Mouse (Mus musculus) left cerebral cortex, adult 2 months (tissue): ENCODE measurements at regions not wholly inside any gene's neighbourhood (a gene's known extent, or its start where the extent isn't known, plus 50 kb on each side); places are given as distances from the start of the nearest gene placed in this dataset.

ENCODE experiments used
- DNase-seq, 2 experiments: peaks; one replicate each; pipeline ENCODE4 v3.0.0; 2021 to 2022; ENCODE audit warnings: low spot score in 2 of 2, mixed read lengths in 1 of 2; ENCODE audit errors: extremely low spot score in 1 of 2
- H3K27ac ChIP-seq: fragments of 200-600 bp; 2 replicates; pipeline ENCODE4 v1.8.1; 2022
- H3K4me3 ChIP-seq: fragments of 200-600 bp; 2 replicates; pipeline ENCODE4 v1.8.1; 2022
- CTCF ChIP-seq: fragments of 200-600 bp; IDR thresholded peaks from 2 replicates; pipeline ENCODE4 v1.8.1; 2022; ENCODE audit warnings: antibody characterized with exemption, mild to moderate bottlenecking, moderate library complexity
- intact Hi-C: fragments of 180-260 bp; cut with DNase I; formaldehyde crosslinking; loops from one replicate; pipeline ENCODE4 v1.15.1; 2025

DNA sequence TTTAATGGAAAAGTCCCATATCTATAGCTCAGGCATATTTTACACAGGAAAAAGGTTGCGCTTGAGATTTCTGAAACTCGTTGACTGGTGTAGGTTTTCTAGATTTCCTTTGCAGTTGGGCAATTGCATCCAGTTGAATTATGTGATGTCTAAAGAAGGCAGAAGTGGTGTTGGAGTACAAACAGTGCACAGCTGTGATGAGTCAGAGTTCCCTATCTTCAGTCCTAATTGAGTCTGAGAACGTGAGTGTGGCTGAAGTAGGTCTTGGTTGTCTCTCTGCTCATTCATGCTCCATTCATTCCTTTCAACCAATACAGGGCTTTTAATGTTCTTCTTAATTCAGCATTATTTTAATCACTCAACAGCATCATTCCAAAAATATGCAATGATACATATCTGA, 142.9 kb upstream of the Dpyd start:
- intact Hi-C loops = no loop called here
- no peak for TF ChIP-seq CTCF
- DNase-seq = no peak
- H3K4me3 ChIP-seq = no peak overlapping the region
- H3K27ac ChIP-seq = no peak overlapping the region

DNA sequence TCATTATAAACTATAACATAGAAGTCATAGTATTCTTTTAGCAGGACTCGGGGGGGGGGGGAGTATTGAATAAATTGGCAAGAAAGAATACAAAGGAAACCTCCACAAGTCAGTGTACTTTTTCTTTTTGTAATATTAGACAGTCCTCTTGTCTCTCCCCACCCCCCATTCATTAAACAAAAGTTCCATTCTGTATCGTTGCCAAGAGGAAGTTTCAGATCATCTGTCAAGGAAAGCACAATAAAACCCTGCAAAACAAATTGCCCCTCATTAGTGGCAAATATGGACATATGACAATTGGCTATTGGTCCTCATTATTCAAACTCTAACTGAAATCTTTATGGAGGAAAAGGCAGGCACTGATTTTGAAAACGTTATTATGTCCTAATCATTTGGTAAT, 140.2 kb upstream of the Dpyd start:
- no peak for DNase-seq
- no peak for TF ChIP-seq CTCF
- intact Hi-C loops = loop anchor here (10.0 kb wide), 2 partner anchors 253 to 1573 kb away; no protein-coding TSS in a partner anchor
- Histone ChIP-seq H3K27ac (no peak overlapping the region), H3K4me3 (no peak overlapping the region)

DNA sequence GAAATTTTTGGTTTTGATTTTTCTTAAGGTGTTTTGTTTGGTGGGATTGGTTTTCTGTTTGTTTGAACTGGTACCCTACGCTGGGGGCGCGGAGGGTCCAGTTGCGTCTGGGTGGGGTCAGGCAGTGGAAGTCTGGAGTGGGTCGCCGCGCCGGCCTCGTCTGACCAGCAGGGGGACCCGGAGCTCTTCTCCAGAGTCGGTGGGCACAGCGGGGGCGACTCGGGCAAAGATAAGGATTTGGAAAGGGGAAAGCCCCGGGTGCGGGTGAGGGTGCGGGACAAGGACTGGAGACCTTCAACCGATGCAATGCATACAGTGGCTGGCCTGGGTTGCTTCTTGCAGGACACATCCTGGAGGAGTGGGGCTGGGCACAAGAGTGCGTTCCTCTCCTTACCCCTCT, 136.2 kb upstream of the Dpyd start:
- intact Hi-C loops = loop anchor here (10.0 kb wide), 2 partner anchors 249 to 1569 kb away; no protein-coding TSS in a partner anchor
- Histone ChIP-seq H3K4me3 (peak overlapping the region; percentile 33), H3K27ac (peak overlapping the region; percentile 28; the same call in 1 of the 2 replicates)
- TF ChIP-seq CTCF = peak; percentile 58
- DNase-seq = peak in 1 of 2 experiments; percentile 50

DNA sequence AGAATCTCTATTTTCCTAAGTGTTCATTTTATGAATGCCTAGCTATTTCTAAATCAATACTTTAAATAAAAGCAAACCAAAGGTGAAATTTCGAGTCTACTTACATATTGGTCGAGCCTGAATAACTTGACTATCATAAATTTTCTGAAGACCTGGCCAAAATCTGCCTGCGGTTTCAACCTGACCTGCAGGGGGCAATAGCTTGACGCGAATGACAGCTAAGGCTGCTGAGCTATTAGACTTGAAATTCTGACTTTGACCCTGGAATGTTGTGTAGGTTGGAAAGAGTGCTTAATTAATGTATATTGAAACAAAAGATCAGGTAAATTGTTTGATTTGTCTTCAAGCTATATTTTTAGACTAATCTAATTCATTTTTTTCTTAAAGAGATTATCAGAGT, 133.4 kb upstream of the Dpyd start:
- TF ChIP-seq CTCF = peak; percentile 89
- intact Hi-C loops = loop anchor here (2.0 to 10.0 kb wide), 4 partner anchors 246 to 1762 kb away; no protein-coding TSS in a partner anchor
- DNase-seq = peak; percentile 68 to 78
- H3K27ac ChIP-seq = no peak overlapping the region
- H3K4me3 ChIP-seq = no peak overlapping the region

DNA sequence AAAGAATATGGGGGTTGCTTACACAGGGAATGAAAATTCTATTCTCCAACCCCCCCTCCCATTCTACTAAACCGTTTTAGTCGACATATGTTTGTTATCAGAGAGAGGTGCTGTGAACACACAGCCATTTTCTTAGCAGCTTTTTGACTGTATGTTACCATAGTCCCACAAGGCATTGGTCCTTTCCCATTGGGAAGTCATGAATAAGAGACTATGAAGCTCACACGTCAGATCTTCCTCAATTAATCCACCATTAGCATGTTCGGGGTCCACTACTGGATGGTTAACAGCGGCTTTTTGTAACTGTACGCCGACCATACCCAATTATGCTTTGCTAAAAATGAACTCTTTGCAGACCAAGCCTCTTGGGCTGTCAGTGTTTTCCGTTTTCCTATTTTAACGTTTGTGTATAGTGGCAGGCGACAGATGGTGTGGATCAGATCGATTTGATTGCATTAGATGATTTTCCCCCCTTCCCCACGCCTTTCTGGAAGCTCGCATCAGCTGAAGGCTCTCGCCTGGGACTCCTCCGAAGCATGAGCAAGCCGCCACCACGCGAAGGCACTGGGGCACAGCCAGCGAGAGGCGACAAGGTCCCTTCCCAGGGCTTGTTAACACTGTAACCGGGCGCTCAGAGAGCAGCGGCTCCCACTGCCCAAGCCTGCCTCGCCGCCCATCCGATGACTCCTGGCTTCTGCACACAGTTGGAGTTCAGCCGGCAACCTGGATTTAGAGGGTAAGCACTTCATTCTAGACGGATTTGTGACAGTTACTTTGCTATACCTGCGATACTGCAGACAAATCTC, 131.9 kb upstream of the Dpyd start:
- peak; percentile 66 to 67 for DNase-seq
- no peak for TF ChIP-seq CTCF
- H3K4me3 ChIP-seq = peak overlapping the region; percentile 62
- peak overlapping the region; percentile 98 for H3K27ac ChIP-seq
- intact Hi-C loops = loop anchor here (2.0 to 10.0 kb wide), 6 partner anchors 77 to 1761 kb away; no protein-coding TSS in a partner anchor

DNA sequence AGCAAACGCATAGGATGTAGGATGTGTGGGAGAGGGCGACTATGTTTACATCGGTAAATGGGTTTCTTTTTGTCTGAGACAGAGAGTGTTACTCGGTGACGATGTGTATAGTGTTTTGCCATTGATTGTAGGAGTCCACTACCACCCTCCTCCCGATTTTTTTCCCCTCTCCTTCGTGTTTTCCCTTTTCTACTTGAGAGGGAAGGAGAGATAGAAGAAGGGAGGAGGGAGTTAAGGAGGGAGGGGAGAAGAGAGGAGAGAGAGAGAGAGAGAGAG, 131.4 kb upstream of the Dpyd start:
- peak overlapping the region; percentile 98 for H3K27ac ChIP-seq
- no peak for DNase-seq
- H3K4me3 ChIP-seq = peak overlapping the region; percentile 62
- no peak for TF ChIP-seq CTCF
- intact Hi-C loops = loop anchor here (5.0 to 10.0 kb wide), 2 partner anchors 77 to 456 kb away; no protein-coding TSS in a partner anchor

DNA sequence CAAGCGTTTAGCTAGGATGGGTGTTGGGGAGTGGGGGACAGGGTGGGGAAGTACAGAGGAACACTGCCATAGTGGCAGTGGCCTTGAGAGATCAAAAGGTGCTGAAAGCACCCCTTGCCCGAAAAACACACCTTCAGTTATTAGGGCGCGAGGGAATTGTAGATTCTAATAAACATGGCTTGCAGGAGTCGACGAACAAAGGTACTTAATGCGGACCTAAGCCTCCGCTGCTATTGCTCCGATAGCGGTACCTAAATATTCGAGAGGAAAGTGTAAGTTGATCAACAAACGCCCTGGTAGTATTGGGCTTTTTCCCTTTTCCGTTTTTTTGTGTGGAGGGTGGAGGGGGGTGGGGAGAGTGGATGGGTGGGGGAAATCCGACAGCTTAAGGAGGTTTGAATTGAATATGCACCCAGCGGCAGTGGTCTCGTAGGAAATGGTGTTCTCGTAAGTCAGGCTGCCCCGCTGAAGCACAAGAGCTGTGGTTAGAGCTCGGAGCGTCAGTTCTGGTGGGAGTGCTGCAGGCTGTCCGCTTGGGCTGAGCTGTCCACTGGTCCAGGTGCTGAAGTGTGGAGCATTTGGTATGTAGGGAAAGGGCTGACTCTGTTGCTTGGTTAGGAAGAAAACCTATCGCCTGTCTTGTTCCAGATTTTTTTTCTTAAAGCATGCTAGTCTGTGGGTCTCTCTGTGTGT, 130.8 kb upstream of the Dpyd start:
- intact Hi-C loops = loop anchor here (5.0 to 10.0 kb wide), 2 partner anchors 76 to 456 kb away; no protein-coding TSS in a partner anchor
- TF ChIP-seq CTCF = no peak
- peak overlapping the region; percentile 98 for H3K27ac ChIP-seq
- H3K4me3 ChIP-seq = peak overlapping the region; percentile 62
- DNase-seq = peak; percentile 54 to 59

DNA sequence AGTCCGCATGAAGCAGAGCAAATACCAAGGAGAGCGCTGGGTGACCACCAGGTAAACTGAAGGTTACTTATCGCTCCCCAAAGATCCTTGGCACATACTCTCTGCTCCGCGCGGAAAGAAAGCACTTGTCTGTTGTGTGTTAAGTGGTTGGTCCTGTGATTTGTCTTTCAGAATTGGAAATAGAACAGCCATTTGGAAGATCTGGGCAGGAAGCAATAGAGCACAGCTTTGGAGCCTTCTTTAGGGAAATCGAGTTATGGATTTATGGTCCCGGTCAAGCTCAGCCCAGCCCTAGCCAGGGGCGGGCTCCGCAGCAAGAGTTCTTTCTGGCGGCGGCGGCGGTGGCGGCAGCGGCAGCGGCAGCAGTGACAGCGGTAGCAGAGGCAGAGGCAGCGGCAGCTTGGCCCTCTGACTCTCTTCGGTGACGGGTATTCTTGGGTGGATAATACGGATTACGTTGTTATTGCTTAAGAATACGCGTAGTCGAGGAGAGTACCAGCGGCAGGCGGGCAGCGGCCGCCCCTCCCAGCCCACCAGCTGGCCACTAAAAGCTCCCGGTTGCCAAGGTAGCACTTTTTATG, 128.4 kb upstream of the Dpyd start:
- H3K4me3 ChIP-seq = peak overlapping the region; percentile 62
- intact Hi-C loops = loop anchor here (5.0 to 10.0 kb wide), 2 partner anchors 74 to 459 kb away; no protein-coding TSS in a partner anchor
- peak in 1 of 2 experiments; percentile 54 for DNase-seq
- H3K27ac ChIP-seq = peak overlapping the region; percentile 88
- TF ChIP-seq CTCF = no peak

DNA sequence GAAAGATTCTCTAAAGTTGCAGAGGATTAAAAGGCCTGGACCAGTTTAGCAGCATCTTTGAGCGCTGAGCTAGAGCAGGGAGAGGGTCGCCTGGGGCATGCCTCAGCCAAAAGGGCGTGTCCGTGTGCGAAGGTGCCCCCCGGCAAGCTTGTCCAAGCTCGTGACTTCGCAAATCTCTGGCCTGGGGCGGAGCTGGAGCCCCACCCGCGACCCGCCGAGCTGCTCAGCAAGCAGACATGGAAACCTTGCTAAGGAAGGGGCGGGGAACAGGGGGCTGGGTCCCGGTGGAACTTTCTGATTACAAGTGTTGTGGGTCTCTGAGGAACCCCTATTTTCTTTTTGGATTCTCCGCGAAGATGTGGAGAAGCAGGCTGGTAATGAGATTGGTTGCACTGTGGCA, 127.6 kb upstream of the Dpyd start:
- peak; percentile 34 to 38 for DNase-seq
- intact Hi-C loops = loop anchor here (5.0 to 10.0 kb wide), 2 partner anchors 73 to 460 kb away; no protein-coding TSS in a partner anchor

DNA sequence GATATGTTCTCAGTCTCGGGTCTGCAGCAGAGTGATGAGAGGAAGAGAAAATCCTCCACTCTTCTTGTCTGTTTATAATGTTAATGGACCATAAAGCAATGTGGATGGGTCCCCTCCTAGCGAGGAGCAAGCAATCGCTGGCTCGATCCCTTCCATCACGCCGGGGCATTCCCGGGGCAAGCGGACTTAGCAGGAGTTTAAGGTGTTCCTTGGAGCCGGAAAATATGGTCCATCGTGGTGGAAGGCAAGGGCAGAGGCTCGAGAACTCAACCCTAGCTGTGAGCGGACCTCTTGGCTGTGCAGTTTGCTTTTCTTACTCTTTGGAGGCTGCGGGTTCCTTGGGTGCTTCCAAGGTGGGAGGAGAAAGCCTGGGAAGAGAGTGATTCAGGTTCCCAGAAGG, 127.1 kb upstream of the Dpyd start:
- TF ChIP-seq CTCF = no peak
- intact Hi-C loops = loop anchor here (5.0 to 10.0 kb wide), 3 partner anchors 72 to 460 kb away; no protein-coding TSS in a partner anchor
- H3K4me3 ChIP-seq = peak overlapping the region; percentile 46
- DNase-seq = peak in 1 of 2 experiments; percentile 29
- peak overlapping the region; percentile 75 for H3K27ac ChIP-seq

More for the DNA sequence above, 127.6 kb upstream of the Dpyd start:
- peak overlapping the region; percentile 46 for H3K4me3 ChIP-seq
- no peak for TF ChIP-seq CTCF
- peak overlapping the region; percentile 75 for H3K27ac ChIP-seq

DNA sequence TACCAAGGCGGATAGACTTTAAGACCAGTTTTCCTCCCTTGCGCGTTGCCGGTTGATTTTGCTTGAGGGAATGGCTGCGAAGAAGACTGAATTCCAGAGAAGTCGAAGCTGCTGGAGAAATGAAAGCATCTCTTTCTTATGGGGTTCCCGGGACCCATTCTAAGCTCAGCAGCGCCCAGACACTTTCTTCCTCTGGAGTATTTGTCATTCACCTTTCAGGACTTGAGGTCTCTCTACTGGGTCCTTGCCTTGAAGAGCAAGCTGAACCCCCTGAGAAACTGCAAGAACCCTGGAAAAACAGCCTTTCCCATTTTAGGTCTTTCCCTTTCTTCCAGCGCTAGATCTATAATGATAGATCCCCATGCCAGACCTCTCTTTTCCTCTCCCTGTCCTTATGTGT, 126.7 kb upstream of the Dpyd start:
- TF ChIP-seq CTCF = no peak
- no peak for DNase-seq
- intact Hi-C loops = loop anchor here (5.0 to 10.0 kb wide), 2 partner anchors 82 to 460 kb away; no protein-coding TSS in a partner anchor
- Histone ChIP-seq H3K4me3 (peak overlapping the region; percentile 46), H3K27ac (peak overlapping the region; percentile 75)
